Mouse (Mus musculus): ENCODE results near the gene Crybg1.
A peak's percentile ranks its signal among the peaks of the same experiment; 100 is the strongest.

The Crybg1 gene

GRCm38 (mm10) chr10:43918696-43919608 lies 229.7 kb downstream of the Crybg1 start:
- DNase-seq (ENCODE audit: low read depth, low spot score), result peak; percentile 91
- H3K27me3 ChIP-seq (ENCODE audit: control insufficient read depth, insufficient read depth, low read length, poor library complexity, severe bottlenecking), result no peaks in the 10 kb centered on the region
- H3K36me3 ChIP-seq (ENCODE audit: control insufficient read depth, insufficient read depth, low read length, poor library complexity, severe bottlenecking), result peaks cover 5% of the 10 kb centered on the region; the same call in 1 of the 2 replicates

DNA sequence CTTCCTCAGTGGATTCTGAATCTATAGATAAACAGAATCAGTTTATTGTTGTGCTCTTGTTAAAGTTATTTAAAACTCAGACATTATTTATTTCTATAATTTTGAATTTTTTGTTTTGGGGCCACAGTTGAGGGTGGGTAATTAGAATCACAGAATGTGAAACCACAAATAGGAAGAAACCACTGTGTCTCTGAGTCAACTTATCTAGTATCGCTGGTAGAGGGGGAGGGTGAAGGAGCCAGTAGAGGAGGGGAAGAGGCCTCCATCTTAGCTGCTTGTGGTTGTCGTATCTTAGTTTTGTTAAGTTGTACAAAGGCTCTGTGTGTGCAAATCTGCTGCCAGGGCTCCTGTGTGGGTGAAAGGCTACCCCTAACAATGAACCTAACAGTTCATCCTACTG lies 231.9 kb downstream of the Crybg1 start:
- DNase-seq (ENCODE audit: low read depth, low spot score), result no peak

DNA sequence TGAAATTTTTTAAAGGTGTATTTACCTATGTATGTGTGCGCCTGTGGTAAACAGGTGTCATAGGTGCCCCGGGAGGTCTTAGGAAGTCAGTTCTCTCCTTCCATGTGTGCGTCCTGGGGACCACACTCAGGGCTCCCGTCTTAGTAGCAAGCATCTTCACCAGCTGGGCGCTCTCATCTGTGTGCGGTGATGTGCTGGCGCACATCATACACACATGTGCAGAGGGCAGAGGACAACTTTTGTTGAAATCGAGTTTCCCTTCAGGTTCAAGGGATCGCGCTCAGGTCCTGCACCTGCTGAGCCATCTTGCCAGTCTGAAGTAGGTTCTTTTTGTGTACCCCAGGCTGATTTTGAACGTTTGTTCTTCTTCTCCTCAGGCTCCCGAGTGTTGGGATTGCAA lies 232.5 kb downstream of the Crybg1 start:
- peaks cover 5% of the 10 kb centered on the region; the same call in 1 of the 2 replicates for H3K36me3 ChIP-seq (ENCODE audit: control insufficient read depth, insufficient read depth, low read length, poor library complexity, severe bottlenecking)
- no peak for DNase-seq (ENCODE audit: low read depth, low spot score)
- no peaks in the 10 kb centered on the region for H3K27me3 ChIP-seq (ENCODE audit: control insufficient read depth, insufficient read depth, low read length, poor library complexity, severe bottlenecking)

More for the DNA sequence above, 231.9 kb downstream of the Crybg1 start:
- peaks cover 5% of the 10 kb centered on the region; the same call in 1 of the 2 replicates for H3K36me3 ChIP-seq (ENCODE audit: control insufficient read depth, insufficient read depth, low read length, poor library complexity, severe bottlenecking)
- H3K27me3 ChIP-seq (ENCODE audit: control insufficient read depth, insufficient read depth, low read length, poor library complexity, severe bottlenecking), result no peaks in the 10 kb centered on the region

GRCm38 (mm10) chr10:43912236-43912635 lies 236.4 kb downstream of the Crybg1 start:
- Histone ChIP-seq H3K36me3 (ENCODE audit: control insufficient read depth, insufficient read depth, low read length, poor library complexity, severe bottlenecking) (peaks cover 7% of the 10 kb centered on the region), H3K27me3 (ENCODE audit: control insufficient read depth, insufficient read depth, low read length, poor library complexity, severe bottlenecking) (no peaks in the 10 kb centered on the region)
- DNase-seq (ENCODE audit: low read depth, low spot score), result no peak

DNA sequence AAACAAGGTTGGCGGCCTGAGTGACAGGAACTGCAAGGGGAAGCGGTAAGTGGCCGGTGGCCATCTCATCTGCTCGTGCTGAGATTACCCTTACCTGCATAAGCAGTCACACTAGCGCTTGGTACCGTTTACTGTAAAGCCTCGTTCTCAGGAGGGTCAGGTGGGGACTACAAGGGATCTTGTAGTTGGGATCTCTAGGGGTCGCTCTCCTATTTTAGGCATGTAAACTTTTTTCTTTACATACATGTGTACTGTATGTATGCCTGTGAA lies 237.8 kb downstream of the Crybg1 start:
- no peak for DNase-seq (ENCODE audit: low read depth, low spot score)
- Histone ChIP-seq H3K36me3 (ENCODE audit: control insufficient read depth, insufficient read depth, low read length, poor library complexity, severe bottlenecking) (peaks cover 2% of the 10 kb centered on the region), H3K27me3 (ENCODE audit: control insufficient read depth, insufficient read depth, low read length, poor library complexity, severe bottlenecking) (no peaks in the 10 kb centered on the region)

DNA sequence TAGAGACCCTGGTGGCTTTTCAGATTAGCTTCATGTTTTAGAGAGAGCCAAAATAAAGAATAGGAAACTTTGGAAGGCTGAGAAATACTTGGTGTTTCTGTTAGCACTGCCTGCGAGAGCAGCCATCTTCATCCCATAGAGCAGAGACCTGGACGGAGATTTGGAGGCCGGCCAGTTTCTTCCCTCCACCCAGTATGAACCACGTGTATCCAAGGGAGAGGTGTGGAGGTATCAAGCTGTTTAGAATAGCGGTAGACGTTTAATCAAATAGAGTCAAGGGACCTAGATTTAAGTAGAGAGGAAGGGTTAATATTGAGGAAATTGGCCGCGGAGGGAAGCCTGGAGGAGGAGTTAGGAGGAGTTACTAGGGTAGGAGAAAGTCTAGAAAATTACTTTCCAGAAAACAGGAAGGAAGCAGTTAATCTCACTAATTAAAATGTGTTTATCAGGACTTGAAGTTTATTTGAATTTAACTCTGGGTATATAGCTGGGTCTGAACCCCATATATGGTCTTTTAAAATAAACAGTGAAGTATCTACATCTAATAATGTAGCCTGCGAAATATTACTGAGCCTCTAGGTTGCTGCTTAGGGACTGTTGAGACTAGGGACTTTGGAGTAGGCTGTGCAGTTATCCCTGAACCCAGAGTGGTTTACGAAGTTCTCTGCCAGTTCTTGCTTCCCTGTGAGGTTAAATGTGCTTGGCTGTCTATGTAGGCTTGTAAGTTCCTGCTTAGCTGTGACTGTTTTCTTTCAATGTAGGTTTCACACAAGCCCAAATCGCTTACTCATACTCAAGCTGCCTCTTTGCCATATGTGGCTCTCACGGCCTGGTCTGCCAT lies 238.4 kb downstream of the Crybg1 start:
- Histone ChIP-seq H3K27me3 (ENCODE audit: control insufficient read depth, insufficient read depth, low read length, poor library complexity, severe bottlenecking) (no peaks in the 10 kb centered on the region), H3K36me3 (ENCODE audit: control insufficient read depth, insufficient read depth, low read length, poor library complexity, severe bottlenecking) (peaks cover 2% of the 10 kb centered on the region)
- no peak for DNase-seq (ENCODE audit: low read depth, low spot score)

- Histone ChIP-seq H3K36me3 (ENCODE audit: control insufficient read depth, insufficient read depth, low read length, poor library complexity, severe bottlenecking) (no peaks in the 10 kb centered on the region), H3K27me3 (ENCODE audit: control insufficient read depth, insufficient read depth, low read length, poor library complexity, severe bottlenecking) (no peaks in the 10 kb centered on the region)
- DNase-seq (ENCODE audit: low read depth, low spot score), result no peak
Measured at GRCm38 (mm10) chr10:43904569-43904968, 244.1 kb downstream of the Crybg1 start.

DNA sequence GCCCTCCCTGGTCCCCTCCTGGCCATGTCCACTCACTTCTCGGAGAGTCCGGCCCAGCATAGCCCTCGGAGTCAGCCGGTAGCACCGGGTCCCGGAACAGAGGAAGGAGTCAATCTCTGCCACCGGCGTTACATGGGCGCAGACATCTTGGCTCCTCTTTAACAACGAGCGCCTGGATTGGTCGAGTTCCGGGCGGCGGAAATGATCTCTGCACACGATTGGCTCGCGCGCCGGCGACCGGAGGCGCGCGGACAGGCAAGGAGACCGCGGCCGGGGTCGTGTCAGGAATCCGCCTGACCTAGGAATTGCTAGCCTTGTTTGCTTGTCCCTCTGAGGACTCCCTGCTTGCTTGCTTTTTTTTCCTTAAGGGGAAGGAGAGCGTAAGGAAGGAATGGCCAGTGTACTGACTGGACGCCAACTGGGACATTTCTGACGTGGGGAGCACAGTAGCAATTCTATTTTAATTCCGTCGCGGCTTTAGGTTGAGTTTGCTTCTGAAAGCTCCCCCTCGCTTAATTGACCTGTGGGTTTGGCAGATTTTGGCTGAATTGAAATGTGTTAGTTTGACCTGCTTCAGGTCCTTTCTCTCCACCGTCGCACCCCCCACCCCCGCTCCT lies 247.0 kb downstream of the Crybg1 start, which contains the start of the genes Qrsl1 and Rtn4ip1:
Gene Qrsl1, minus strand, starts transcription at position 168 of the 617 bp plus-strand sequence.
Gene Rtn4ip1, plus strand, starts transcription at position 230 of the 617 bp plus-strand sequence.
- DNase-seq (ENCODE audit: low read depth, low spot score), result peak; percentile 93
- Histone ChIP-seq H3K36me3 (ENCODE audit: control insufficient read depth, insufficient read depth, low read length, poor library complexity, severe bottlenecking) (no peaks in the 10 kb centered on the region), H3K27me3 (ENCODE audit: control insufficient read depth, insufficient read depth, low read length, poor library complexity, severe bottlenecking) (no peaks in the 10 kb centered on the region)

GRCm38 (mm10) chr10:43900883-43901570 lies 247.6 kb downstream of the Crybg1 start:
- H3K27me3 ChIP-seq (ENCODE audit: control insufficient read depth, insufficient read depth, low read length, poor library complexity, severe bottlenecking), result no peaks in the 10 kb centered on the region
- no peaks in the 10 kb centered on the region for H3K36me3 ChIP-seq (ENCODE audit: control insufficient read depth, insufficient read depth, low read length, poor library complexity, severe bottlenecking)
- peak; percentile 27 for DNase-seq (ENCODE audit: low read depth, low spot score)

All from splenic B cell, adult 2 months (primary cell).